8 mouse cellular contexts compared by ENCODE assay signal in genomic region chr11:71019201-71020068, GRCm38 (mm10). TPM values are rescaled to one million over a fixed set of nuclear protein-coding genes. Genes with fewer than 3 reads are reported as not detected.
A peak's percentile ranks its signal among the peaks of the same experiment; 100 is the strongest.
DNase-seq lines count a peak whose midpoint lies in the region; ATAC-seq lines count a peak whose summit lies in the region.

TSS of gene Mis12 (plus strand) at chr11:71019611.
TSS of gene Derl2 (minus strand) at chr11:71019841.

- H3K27ac ChIP-seq in hindbrain, embryonic 12.5 days = peak within 1 kb of the TSS; percentile 88

- peak; percentile 100 for ATAC-seq in hindbrain, embryonic 12.5 days (ENCODE audit: low FRiP score)

- peak within 1 kb of the TSS; percentile 86 for H3K9ac ChIP-seq in hindbrain, embryonic 12.5 days

- under 1% methylated on average over 70 of the region's 71 CpGs for WGBS in hindbrain, embryonic 12.5 days

- H3K36me3 ChIP-seq in hindbrain, embryonic 12.5 days = peaks cover 2% of the 10 kb centered on the region; the same call in 1 of the 2 replicates

- peak within 1 kb of the TSS; percentile 83 for H3K4me2 ChIP-seq in hindbrain, embryonic 12.5 days (replicated peaks)

- peak; percentile 99 for DNase-seq in NIH3T3 (ENCODE audit: low read depth)
- peak; percentile 98 to 99 for DNase-seq in cerebellum, postnatal 10 days
- peak; percentile 99 for DNase-seq in frontal cortex, postnatal 10 days (ENCODE audit: low spot score in 2 of 2)
- DNase-seq in layer of hippocampus, postnatal 14 days (ENCODE audit: low spot score in 2 of 2) = peak; percentile 99
- DNase-seq in lung, postnatal 14 days = peak; percentile 97
- peak; percentile 98 for DNase-seq in retina, adult 2 months (ENCODE audit: low read depth, low spot score)
- DNase-seq in thymus, postnatal 36 days = peak; percentile 97 to 99

- no peaks in the 10 kb centered on the region for H3K27me3 ChIP-seq in hindbrain, embryonic 12.5 days

- H3K4me3 ChIP-seq in hindbrain, embryonic 12.5 days = peak within 1 kb of the TSS; percentile 90

- H3K9me3 ChIP-seq in hindbrain, embryonic 12.5 days (replicated peaks) = no peaks in the 10 kb centered on the region

- H3K4me1 ChIP-seq in hindbrain, embryonic 12.5 days = peaks cover 30% of the 10 kb centered on the region

RNA-seq across cellular contexts. Expression of gene Mis12, which starts in this region (rescaled TPM):
- 49.7 and 53.4 TPM in 2 replicates for polyA plus RNA-seq in hindbrain, embryonic 12.5 days (2016; fragmentation: Nextera tagmentation; extraction: Ambion mirVana)
- total RNA-seq in layer of hippocampus, postnatal 14 days (2021) = 10 to 100 TPM in 1 of 2 experiments, 1 to 10 TPM in 1; 9.7 to 13.1 TPM

RNA-seq across cellular contexts. Expression of gene Derl2, which starts in this region (rescaled TPM):
- 41.1 and 44.8 TPM in 2 replicates for polyA plus RNA-seq in hindbrain, embryonic 12.5 days (2016; fragmentation: Nextera tagmentation; extraction: Ambion mirVana)
- total RNA-seq in layer of hippocampus, postnatal 14 days (2021) = 10 to 100 TPM; 19.4 to 22.0 TPM

Comparison
In these comparisons a context has a peak if more than half of its experiments do, and no peak if none do; other contexts are left out.
1. Peak in every context shown above with its lines: DNase-seq, ATAC-seq, H3K4me3 ChIP-seq and H3K27ac ChIP-seq.